Mouse (Mus musculus) cerebral cortex, adult 2 months (tissue): ENCODE measurements around the gene Mfap3l.

ENCODE experiments used
- WGBS: fragments of 180-500 bp; shearing (Covaris S2); methylation state at CpG from one replicate; pipeline ENCODE4 v1.1.7; 2018; 5-methylcytosine and 5-hydroxymethylcytosine counted together

Gene Mfap3l

GRCm38 (mm10) chr8:60632250-60632932, at the start of gene Mfap3l:
Mfap3l (plus strand) TSS chr8:60632827.
- WGBS: under 1% methylated on average over 60 of the region's 60 CpGs

DNA sequence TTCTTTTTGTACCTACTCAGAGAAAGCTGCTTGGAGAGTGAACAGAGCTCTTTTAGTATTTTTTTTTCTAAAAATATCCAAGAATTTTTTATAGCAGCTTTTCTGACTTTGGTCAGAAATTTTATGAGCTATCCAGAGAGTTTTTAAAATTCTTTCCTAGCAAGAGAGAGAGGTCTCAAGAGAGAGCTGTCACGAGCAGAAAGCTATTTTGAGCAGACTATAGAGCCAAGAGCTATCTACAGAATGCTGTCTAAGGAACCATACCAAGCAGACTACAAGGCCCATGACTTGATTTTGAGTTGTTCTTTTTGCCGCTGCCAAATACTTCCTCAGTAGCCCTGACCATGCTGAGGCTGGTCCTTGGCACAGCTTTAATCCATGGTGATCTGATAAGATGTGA, 49.3 kb upstream of the Mfap3l start:
- WGBS: 39% methylated on average over 2 of the region's 2 CpGs

- WGBS: 88% methylated on average over 29 of the region's 29 CpGs
Observed at GRCm38 (mm10) chr8:60591352-60592105, 41.1 kb upstream of the Mfap3l start.

DNA sequence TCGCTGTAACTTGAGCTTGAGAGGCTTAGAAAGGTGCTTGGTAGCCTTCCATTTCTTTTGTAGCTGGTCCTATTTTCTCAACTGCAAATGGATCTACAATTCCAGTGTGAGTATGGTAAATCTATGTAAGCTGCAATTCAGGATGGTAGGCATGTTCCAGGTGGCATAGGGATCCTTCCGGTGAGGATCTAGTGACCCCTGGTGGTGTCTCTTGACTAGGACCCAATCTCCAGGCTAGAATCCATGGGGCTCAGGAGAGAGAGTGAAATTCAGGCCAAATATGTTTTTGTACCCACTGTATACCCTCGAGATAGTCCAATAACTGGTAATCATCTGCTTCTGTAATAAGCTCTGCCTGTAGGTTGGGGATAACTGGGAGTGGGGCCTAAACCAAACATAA, 37.9 kb upstream of the Mfap3l start:
- WGBS: 65% methylated on average over 3 of the region's 3 CpGs

- 26% methylated on average over 2 of the region's 2 CpGs for WGBS
Observed at GRCm38 (mm10) chr8:60616928-60617327, 15.7 kb upstream of the Mfap3l start.

DNA sequence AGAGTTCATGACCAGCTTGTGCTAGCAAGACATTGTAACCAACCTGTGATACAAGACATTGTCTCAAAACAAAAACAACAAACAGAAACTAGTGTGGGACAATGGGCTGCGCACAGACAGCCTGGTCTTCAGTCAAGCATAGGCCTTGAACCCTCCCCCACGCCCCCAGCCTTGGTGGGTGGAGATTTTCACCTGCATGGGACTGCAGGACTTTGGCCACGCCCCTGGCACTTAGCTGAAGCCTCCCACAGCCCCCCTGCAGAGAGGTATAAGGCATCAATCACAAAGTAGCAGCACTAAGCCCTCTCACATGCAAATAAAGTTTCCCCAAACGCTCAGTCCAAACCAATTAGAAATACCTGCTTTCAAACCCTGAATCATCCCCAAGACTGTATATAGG, 11.1 kb upstream of the Mfap3l start:
- WGBS: 84% methylated on average over 4 of the region's 4 CpGs

GRCm38 (mm10) chr8:60622056-60622455, 10.6 kb upstream of the Mfap3l start:
- WGBS: 93% methylated on average over 12 of the region's 12 CpGs

DNA sequence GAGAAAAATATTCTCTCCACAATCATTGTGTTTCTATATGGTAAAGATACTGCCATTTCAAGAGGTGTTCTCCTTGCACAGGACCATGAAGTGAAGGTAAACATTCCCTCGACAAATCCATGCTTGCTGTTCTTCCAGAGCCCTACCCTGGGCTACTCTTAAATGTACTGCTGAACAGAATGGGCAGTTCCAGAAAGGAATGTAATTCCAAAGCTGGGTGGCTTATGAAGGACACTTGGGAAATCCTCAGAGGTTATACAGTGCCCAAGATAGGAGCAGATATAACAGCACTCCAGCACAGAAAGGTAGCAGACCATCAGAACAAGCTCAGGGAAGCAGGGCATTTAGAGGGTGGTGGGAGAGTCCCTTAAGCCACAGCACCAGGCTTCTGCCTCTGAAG, 9.2 kb upstream of the Mfap3l start:
- 91% methylated on average over 1 of the region's 1 CpGs for WGBS

- 80% methylated on average over 7 of the region's 7 CpGs for WGBS
Observed at GRCm38 (mm10) chr8:60624722-60625121, 7.9 kb upstream of the Mfap3l start.

DNA sequence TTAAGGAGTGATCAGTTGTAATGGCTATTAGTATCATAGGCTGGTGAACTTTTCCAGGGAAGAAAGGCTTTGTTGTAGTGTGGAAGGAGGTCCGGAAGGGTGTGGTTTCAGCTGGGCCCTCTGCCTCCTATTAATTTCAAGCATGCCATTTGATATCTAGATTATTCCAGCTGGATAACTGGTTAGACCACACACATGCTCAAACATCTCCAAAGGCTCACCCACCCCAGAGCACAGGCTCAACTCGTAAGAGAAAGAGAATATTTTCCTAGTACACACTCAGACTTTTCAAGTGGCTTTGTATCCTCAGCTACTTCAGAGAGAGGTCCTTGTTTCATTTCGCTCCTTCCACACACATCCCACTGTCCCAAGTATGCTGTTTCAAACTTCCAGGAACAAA, 4.7 kb upstream of the Mfap3l start:
- 72% methylated on average over 3 of the region's 3 CpGs for WGBS

DNA sequence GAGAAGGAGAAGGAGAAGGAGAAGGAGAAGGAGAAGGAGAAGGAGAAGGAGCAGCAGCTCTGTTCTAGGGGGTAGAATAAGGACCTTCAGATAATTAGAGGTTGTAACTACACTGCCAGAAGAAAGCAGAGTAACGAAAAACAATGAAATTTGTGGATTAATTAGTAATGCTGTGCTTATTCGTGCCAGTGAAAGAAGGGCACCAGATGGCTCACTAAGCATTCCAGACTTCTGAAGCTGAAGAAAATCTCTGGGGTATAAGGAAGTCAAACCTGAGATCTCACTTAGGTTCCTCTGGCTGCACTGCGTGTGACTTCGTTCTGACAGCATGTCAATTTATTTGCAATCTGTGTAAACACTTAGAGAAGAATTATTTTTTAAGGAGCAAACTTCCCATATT, 3.6 kb upstream of the Mfap3l start:
- 62% methylated on average over 4 of the region's 4 CpGs for WGBS

- WGBS: 1% methylated on average over 13 of the region's 13 CpGs
Observed at GRCm38 (mm10) chr8:60631504-60631934, 1.1 kb upstream of the Mfap3l start.

DNA sequence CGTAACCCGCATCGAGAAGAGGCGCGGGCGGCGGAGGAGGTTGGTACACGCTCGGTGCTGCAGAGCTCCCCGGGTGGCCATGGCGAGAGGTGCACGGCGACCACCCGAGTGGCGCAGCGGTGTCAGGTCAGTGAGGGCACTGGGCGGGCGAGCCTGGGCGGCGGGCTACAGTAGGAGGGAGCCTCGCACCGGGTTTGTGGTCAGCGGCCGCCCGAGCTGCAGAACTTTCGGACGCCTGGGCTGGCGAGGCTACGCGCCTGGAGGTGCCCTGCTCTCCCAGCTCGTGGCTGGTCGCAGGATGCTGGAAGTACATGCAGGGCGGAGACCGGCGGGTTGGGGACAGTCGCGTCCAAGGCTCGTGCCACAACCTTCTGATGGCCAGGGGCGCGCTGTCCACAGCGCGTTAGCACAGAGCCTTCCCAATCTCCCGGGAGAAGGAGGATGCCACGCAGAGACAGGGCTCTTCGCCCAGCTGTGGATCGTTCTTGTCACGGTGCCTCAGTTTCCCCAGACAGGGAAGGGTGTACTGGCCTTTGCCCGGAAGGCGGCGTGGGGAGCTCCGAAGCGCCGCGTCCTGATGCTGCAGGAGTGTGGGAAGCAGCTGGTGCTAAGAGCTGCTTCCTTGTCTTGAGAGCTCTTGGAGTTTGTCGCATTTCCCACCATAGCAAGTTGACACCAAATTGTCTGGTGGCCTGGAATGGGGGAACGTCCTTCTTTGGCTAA, 467 bp downstream of the Mfap3l start:
- WGBS: under 1% methylated on average over 56 of the region's 56 CpGs

GRCm38 (mm10) chr8:60634921-60635320, 2.3 kb downstream of the Mfap3l start:
- 48% methylated on average over 2 of the region's 2 CpGs for WGBS

DNA sequence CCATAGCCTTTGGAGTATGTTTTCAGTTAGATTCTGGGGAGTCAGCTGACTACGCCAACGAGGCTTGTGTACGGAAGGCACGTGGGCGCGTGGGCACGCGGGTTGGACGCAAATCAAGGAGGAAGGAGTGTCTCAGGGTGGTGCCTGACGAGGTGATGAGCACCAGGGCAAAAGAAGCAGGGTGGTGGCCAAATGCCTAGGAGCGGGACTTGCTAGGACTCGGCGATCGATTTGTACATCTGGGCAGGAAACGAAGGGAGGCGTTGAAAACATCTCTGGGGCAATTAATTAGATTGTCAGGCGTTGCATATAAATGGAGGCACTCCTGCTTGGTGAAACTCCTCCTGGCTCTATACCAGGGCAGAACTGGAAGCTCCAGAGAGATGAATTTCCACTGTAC, 7.4 kb downstream of the Mfap3l start:
- WGBS: 78% methylated on average over 17 of the region's 17 CpGs

GRCm38 (mm10) chr8:60643416-60644020, 10.9 kb downstream of the Mfap3l start:
- WGBS: 84% methylated on average over 6 of the region's 6 CpGs

GRCm38 (mm10) chr8:60645164-60645563, 12.5 kb downstream of the Mfap3l start:
- WGBS: 58% methylated on average over 4 of the region's 4 CpGs

- WGBS: 49% methylated on average over 3 of the region's 3 CpGs
Observed at GRCm38 (mm10) chr8:60645911-60646310, 13.3 kb downstream of the Mfap3l start.

DNA sequence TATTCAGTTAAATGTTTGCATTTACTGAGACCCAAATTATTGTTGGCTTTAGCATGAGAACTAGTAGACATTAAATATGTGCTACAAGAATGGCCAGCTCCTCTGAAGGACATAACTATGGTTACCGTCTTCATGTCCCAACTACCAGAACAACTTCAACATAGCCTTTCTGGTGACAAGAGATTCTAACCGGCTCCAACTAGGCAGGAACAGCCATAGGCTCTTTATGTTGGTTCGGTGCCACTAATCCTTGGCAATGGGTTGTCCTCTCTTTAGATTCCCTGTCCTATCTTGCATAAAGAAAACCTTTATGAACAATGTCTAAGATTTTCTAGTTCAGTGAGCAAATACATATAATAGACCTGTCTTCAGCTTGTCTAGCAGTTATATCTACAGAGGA, 14.7 kb downstream of the Mfap3l start:
- WGBS: 86% methylated on average over 3 of the region's 3 CpGs

DNA sequence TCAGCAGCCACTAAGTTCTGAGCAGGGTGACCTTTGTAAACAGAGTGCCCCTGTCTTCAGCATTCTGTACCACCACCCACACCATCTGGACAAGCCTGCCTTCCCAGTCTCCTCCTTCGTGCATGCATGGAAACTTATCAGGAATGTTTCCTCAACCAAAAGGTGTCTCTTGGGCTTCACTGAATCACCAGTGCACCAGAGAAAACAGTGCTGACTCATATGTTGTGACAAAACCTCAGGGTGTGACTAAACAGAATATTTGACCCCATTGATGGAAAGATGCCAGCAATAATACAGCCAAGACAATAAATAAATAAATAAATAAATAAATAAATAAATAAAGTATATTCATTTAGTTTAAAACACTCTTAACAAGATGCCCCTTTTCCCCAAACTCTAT, 16.5 kb downstream of the Mfap3l start:
- WGBS: 40% methylated on average over 1 of the region's 1 CpGs

DNA sequence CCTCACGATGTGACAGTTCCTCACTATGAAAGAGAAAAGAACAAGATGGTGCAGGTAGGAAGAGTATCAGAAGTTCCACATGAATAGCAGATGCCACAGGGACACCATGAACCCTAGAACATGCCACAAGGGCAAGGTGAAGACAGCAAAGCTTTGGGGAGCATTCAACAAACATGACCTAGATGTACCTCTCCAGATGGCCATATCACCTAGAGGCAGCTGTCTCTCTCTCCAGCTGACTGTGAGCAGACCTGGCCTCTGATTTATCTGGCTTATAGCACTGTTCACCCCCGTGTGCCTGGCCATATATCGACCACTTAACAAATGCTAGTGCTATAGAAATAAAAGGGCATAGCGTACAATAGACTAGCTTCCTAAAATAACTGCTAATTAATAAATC, 17.5 kb downstream of the Mfap3l start:
- 77% methylated on average over 4 of the region's 4 CpGs for WGBS

DNA sequence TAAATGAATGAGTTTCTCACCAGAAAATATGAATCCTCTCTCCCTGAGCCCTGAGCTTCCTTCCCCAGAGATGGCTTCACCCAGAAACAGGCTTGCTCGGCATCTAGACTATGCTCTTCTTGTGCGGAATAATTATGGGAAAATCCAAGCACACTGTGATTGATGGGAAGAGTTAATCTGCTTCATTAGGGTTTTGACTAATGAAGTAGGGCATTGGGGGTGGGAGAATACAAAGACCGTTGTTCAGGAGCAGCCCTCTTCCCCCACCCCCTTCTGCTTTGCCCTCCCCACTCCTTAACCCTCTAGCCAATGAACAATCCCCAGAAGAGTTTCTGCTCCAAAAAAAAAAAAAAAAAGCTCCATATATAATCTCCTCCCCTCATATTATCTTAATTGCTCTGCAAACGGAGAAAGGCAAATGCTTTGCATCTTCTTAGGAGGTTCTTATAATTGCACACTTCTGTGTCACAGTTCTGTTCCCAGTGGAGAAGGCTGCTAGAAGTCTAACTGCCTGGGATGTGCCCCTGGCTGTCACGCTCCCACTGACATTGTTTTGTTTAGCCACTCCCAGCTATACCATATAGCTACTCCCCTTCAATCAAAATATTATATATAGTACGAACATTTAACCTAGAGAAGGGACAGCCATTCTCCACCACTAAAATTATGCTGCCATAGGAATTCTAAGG, 24.9 kb downstream of the Mfap3l start:
- WGBS: 63% methylated on average over 6 of the region's 6 CpGs
